Mouse (Mus musculus) embryonic facial prominence, embryonic 13.5 days (tissue): ENCODE results near the gene Gtf3c3. TPM values are rescaled to one million over a fixed set of nuclear protein-coding genes. Genes with fewer than 3 reads are reported as not detected.

Source experiments
- ATAC-seq: fragments of 200-750 bp; cut with Nextera tagmentation; 2 replicates; pipeline ENCODE4 v1.8.0; 2017; ENCODE audit warnings: low read depth; ENCODE audit not compliant: insufficient number of reproducible peaks, insufficient read depth, low FRiP score, low TSS enrichment
- H3K27ac ChIP-seq: fragments of 300-500 bp; sonication (generic); 2 replicates; pipeline ENCODE4 v1.5.1; 2015; ENCODE audit warnings: moderate library complexity, mild to moderate bottlenecking, inconsistent platforms
- H3K27me3 ChIP-seq: fragments of 300-500 bp; sonication (generic); 2 replicates; pipeline ENCODE4 v1.6.1; 2015; ENCODE audit warnings: mild to moderate bottlenecking, inconsistent platforms
- H3K36me3 ChIP-seq: fragments of 300-500 bp; sonication (generic); 2 replicates; pipeline ENCODE4 v1.6.1; 2015; ENCODE audit warnings: mild to moderate bottlenecking, inconsistent platforms
- H3K4me1 ChIP-seq: fragments of 300-500 bp; sonication (generic); 2 replicates; pipeline ENCODE4 v1.6.1; 2015; ENCODE audit warnings: inconsistent platforms
- H3K4me2 ChIP-seq: fragments of 300-500 bp; sonication (generic); 2 replicates; pipeline ENCODE4 v1.6.1; 2015; ENCODE audit warnings: moderate library complexity, mild to moderate bottlenecking, inconsistent platforms
- H3K4me3 ChIP-seq: fragments of 300-500 bp; sonication (generic); 2 replicates; pipeline ENCODE4 v1.5.1; 2015; ENCODE audit warnings: mild to moderate bottlenecking, inconsistent platforms
- H3K9ac ChIP-seq: fragments of 300-500 bp; sonication (generic); 2 replicates; pipeline ENCODE4 v1.6.1; 2015; ENCODE audit warnings: mild to moderate bottlenecking, inconsistent platforms
- H3K9me3 ChIP-seq: fragments of 300-500 bp; sonication (generic); 2 replicates; pipeline ENCODE4 v1.6.1; 2016; ENCODE audit warnings: inconsistent platforms
- WGBS: fragments of 180-500 bp; shearing (Covaris S2); methylation state at CpG from one replicate; pipeline ENCODE4 v1.1.7; 2015; ENCODE audit warnings: mixed read lengths; 5-methylcytosine and 5-hydroxymethylcytosine counted together
- polyA plus RNA-seq: library from polyadenylated mRNA; unstranded; fragments of >200 nt; fragmentation: Nextera tagmentation; extraction: Ambion mirVana; gene quantifications from 2 replicates; pipeline ENCODE4 v1.2.1, GENCODE M21; 2015

The Gtf3c3 gene
- 26.3 and 26.5 TPM in 2 replicates for polyA plus RNA-seq

- H3K36me3 ChIP-seq, result peaks cover 10% of the 10 kb centered on the region
- peak within 1 kb of the TSS; percentile 73 for H3K4me3 ChIP-seq
- no peaks in the 10 kb centered on the region for H3K9me3 ChIP-seq
- no peak within 1 kb of the TSS; the same call in 1 of the 2 replicates for H3K27ac ChIP-seq
- H3K4me1 ChIP-seq, result peaks cover 17% of the 10 kb centered on the region
- H3K27me3 ChIP-seq, result peaks cover 3% of the 10 kb centered on the region; the same call in 1 of the 2 replicates
- peak within 1 kb of the TSS; percentile 91 for H3K9ac ChIP-seq
- WGBS, result 2% methylated on average over 39 of the region's 39 CpGs
- ATAC-seq, result peak; percentile 94
- H3K4me2 ChIP-seq, result peak within 1 kb of the TSS; percentile 72
Observed at GRCm38 (mm10) chr1:54438340-54439079, at the start of gene Gtf3c3. TSS of gene Gtf3c3 (minus strand) at chr1:54438971.

- no peak overlapping the region for H3K4me2 ChIP-seq
- no peaks in the 10 kb centered on the region for H3K9me3 ChIP-seq
- no peaks in the 10 kb centered on the region for H3K4me1 ChIP-seq
- ATAC-seq, result no peak
- H3K27ac ChIP-seq, result no peak overlapping the region
- no peak overlapping the region for H3K9ac ChIP-seq
- peaks cover 28% of the 10 kb centered on the region; the same call in 1 of the 2 replicates for H3K36me3 ChIP-seq
- WGBS, result 94% methylated on average over 3 of the region's 3 CpGs
- H3K27me3 ChIP-seq, result no peaks in the 10 kb centered on the region
- no peak overlapping the region for H3K4me3 ChIP-seq
Observed at GRCm38 (mm10) chr1:54484744-54485420, 46.1 kb upstream of the Gtf3c3 start.

- no peak for ATAC-seq
- H3K9ac ChIP-seq, result no peak overlapping the region
- H3K4me1 ChIP-seq, result no peaks in the 10 kb centered on the region
- no peak overlapping the region for H3K27ac ChIP-seq
- H3K4me3 ChIP-seq, result no peak overlapping the region
- no peak overlapping the region for H3K4me2 ChIP-seq
- no peaks in the 10 kb centered on the region for H3K27me3 ChIP-seq
- no peaks in the 10 kb centered on the region for H3K9me3 ChIP-seq
- H3K36me3 ChIP-seq, result peaks cover 9% of the 10 kb centered on the region; the same call in 1 of the 2 replicates
- WGBS, result 94% methylated on average over 12 of the region's 12 CpGs
Observed at GRCm38 (mm10) chr1:54480491-54480890, 41.7 kb upstream of the Gtf3c3 start.

- ATAC-seq, result no peak
- Histone ChIP-seq H3K4me1 (no peaks in the 10 kb centered on the region), H3K36me3 (no peaks in the 10 kb centered on the region), H3K4me2 (no peak overlapping the region), H3K9me3 (no peaks in the 10 kb centered on the region), H3K27ac (no peak overlapping the region), H3K9ac (no peak overlapping the region), H3K27me3 (no peaks in the 10 kb centered on the region), H3K4me3 (no peak overlapping the region)
Observed at GRCm38 (mm10) chr1:54468662-54469061, 29.9 kb upstream of the Gtf3c3 start.

GRCm38 (mm10) chr1:54467366-54467765 lies 28.6 kb upstream of the Gtf3c3 start:
- no peak overlapping the region for H3K9ac ChIP-seq
- ATAC-seq, result no peak
- no peaks in the 10 kb centered on the region for H3K4me1 ChIP-seq
- no peaks in the 10 kb centered on the region for H3K36me3 ChIP-seq
- H3K27ac ChIP-seq, result no peak overlapping the region
- no peaks in the 10 kb centered on the region for H3K9me3 ChIP-seq
- WGBS, result 97% methylated on average over 1 of the region's 1 CpGs
- no peak overlapping the region for H3K4me3 ChIP-seq
- no peaks in the 10 kb centered on the region for H3K27me3 ChIP-seq
- no peak overlapping the region for H3K4me2 ChIP-seq

GRCm38 (mm10) chr1:54452116-54452515 lies 13.3 kb upstream of the Gtf3c3 start:
- Histone ChIP-seq H3K4me1 (no peaks in the 10 kb centered on the region), H3K36me3 (no peaks in the 10 kb centered on the region), H3K4me3 (no peak overlapping the region), H3K27ac (no peak overlapping the region), H3K9me3 (no peaks in the 10 kb centered on the region), H3K9ac (no peak overlapping the region), H3K27me3 (no peaks in the 10 kb centered on the region; the same call in 1 of the 2 replicates), H3K4me2 (no peak overlapping the region)
- no peak for ATAC-seq
- WGBS, result 91% methylated on average over 2 of the region's 2 CpGs

GRCm38 (mm10) chr1:54448833-54449232 lies 10.1 kb upstream of the Gtf3c3 start:
- no peak for ATAC-seq
- H3K27me3 ChIP-seq, result peaks cover 4% of the 10 kb centered on the region
- no peak overlapping the region for H3K27ac ChIP-seq
- H3K4me1 ChIP-seq, result no peaks in the 10 kb centered on the region
- WGBS, result 81% methylated on average over 4 of the region's 4 CpGs
- H3K36me3 ChIP-seq, result no peaks in the 10 kb centered on the region
- H3K4me2 ChIP-seq, result no peak overlapping the region
- H3K9me3 ChIP-seq, result no peaks in the 10 kb centered on the region
- no peak overlapping the region for H3K4me3 ChIP-seq
- no peak overlapping the region for H3K9ac ChIP-seq

GRCm38 (mm10) chr1:54443641-54444040 lies 4.9 kb upstream of the Gtf3c3 start:
- 47% methylated on average over 7 of the region's 7 CpGs for WGBS
- Histone ChIP-seq H3K36me3 (no peaks in the 10 kb centered on the region), H3K9ac (no peak overlapping the region), H3K4me1 (no peaks in the 10 kb centered on the region), H3K4me2 (no peak overlapping the region), H3K27me3 (peaks cover 6% of the 10 kb centered on the region), H3K9me3 (no peaks in the 10 kb centered on the region), H3K4me3 (no peak overlapping the region), H3K27ac (no peak overlapping the region)
- no peak for ATAC-seq

GRCm38 (mm10) chr1:54439080-54439476 lies 307 bp upstream of the Gtf3c3 start:
- Histone ChIP-seq H3K9ac (peak overlapping the region; percentile 91), H3K27me3 (peaks cover 3% of the 10 kb centered on the region; the same call in 1 of the 2 replicates), H3K27ac (no peak overlapping the region), H3K4me2 (peak overlapping the region; percentile 72), H3K4me1 (peaks cover 17% of the 10 kb centered on the region), H3K36me3 (peaks cover 8% of the 10 kb centered on the region; the same call in 1 of the 2 replicates), H3K4me3 (peak overlapping the region; percentile 73), H3K9me3 (no peaks in the 10 kb centered on the region)
- WGBS, result 52% methylated on average over 3 of the region's 3 CpGs
- ATAC-seq, result no peak

- Histone ChIP-seq H3K4me2 (no peak overlapping the region), H3K9ac (no peak overlapping the region), H3K27ac (no peak overlapping the region), H3K9me3 (no peaks in the 10 kb centered on the region), H3K27me3 (no peaks in the 10 kb centered on the region), H3K36me3 (peaks cover 78% of the 10 kb centered on the region), H3K4me1 (no peaks in the 10 kb centered on the region), H3K4me3 (no peak overlapping the region)
- 91% methylated on average over 4 of the region's 4 CpGs for WGBS
- no peak for ATAC-seq
Observed at GRCm38 (mm10) chr1:54422195-54422750, 16.5 kb downstream of the Gtf3c3 start.

- Histone ChIP-seq H3K4me2 (no peak overlapping the region), H3K27ac (no peak overlapping the region), H3K4me3 (no peak overlapping the region), H3K4me1 (no peaks in the 10 kb centered on the region), H3K36me3 (peaks cover 76% of the 10 kb centered on the region), H3K9me3 (no peaks in the 10 kb centered on the region), H3K27me3 (no peaks in the 10 kb centered on the region), H3K9ac (no peak overlapping the region)
- WGBS, result 90% methylated on average over 3 of the region's 3 CpGs
- no peak for ATAC-seq
Observed at GRCm38 (mm10) chr1:54421670-54422069, 17.1 kb downstream of the Gtf3c3 start.

GRCm38 (mm10) chr1:54402736-54403135 lies 36.0 kb downstream of the Gtf3c3 start:
- Histone ChIP-seq H3K9me3 (no peaks in the 10 kb centered on the region), H3K9ac (no peak overlapping the region), H3K4me1 (no peaks in the 10 kb centered on the region), H3K4me2 (no peak overlapping the region), H3K4me3 (no peak overlapping the region), H3K27me3 (no peaks in the 10 kb centered on the region), H3K36me3 (peaks cover 64% of the 10 kb centered on the region), H3K27ac (no peak overlapping the region)
- ATAC-seq, result no peak
